Comparison of ENCODE assay signal across 8 mouse cellular contexts in the genomic region with DNA sequence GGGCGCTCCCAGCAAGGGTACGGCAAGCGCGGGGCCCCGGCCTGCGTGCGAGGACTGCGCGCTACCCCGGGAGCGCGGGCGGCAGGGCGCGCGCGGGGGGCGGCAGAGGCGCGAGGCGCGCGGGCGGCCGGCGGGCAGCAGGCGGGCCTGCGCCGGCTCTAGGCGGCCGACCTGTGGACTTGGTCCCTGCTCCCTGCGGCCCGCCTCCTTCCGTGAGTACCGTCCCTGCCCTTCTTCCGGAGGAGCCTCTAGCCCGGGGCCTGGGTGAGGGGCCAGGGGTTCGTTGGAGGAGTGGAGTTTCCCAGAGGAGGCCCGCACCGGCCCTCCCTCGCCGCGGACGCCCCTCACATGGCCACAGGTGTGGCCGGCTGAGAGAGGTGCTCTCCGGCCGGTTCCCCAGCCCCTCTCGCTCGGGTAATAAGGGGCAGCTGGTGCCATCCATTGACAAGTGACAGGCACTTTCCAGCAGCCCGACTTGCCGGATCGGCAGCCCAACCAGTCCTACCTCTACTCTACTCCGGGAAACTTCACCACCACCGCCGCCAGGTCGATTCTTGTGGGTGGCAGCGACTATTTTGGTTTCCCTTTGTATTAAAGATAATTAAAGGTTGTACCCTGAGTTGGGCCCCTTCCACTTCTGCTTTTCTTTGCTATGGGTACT. TPM values are rescaled to one million over a fixed set of nuclear protein-coding genes. Genes with fewer than 3 reads are reported as not detected.
DNase-seq lines count a peak whose midpoint lies in the region; ATAC-seq and TF ChIP-seq lines count a peak whose summit lies in the region.

No protein-coding gene starts in this region.

- no peaks in the 10 kb centered on the region for H3K4me1 ChIP-seq in ES-E14 (ENCODE audit: control insufficient read depth in 2 of 2, insufficient read depth in 2 of 2, low read length in 2 of 2, poor library complexity in 1 of 2)
- H3K4me1 ChIP-seq in forebrain, embryonic 13.5 days: peaks cover 11% of the 10 kb centered on the region
- no peaks in the 10 kb centered on the region; the same call in 1 of the 2 replicates for H3K4me1 ChIP-seq in lung, embryonic 16.5 days (replicated peaks; ENCODE audit: control insufficient read depth, insufficient read depth, low read length)

- DNase-seq in ES-E14 (ENCODE audit: low read depth, low spot score): peak; percentile 28
- DNase-seq in c-Kit-positive CD71-negative TER-119-negative erythroid progenitor cells, embryonic 14.5 days (ENCODE audit: low read depth): peak; percentile 35
- peak; percentile 65 for DNase-seq in heart, postnatal 4 days
- peak; percentile 22 for DNase-seq in layer of hippocampus, adult 9-11 months
- DNase-seq in ovary, postnatal 10 days (ENCODE audit: low spot score): peak; percentile 32
- DNase-seq in thymus, postnatal 25 days: peak; percentile 66

- H3K4me3 ChIP-seq in ES-E14 (ENCODE audit: insufficient read depth in 1 of 2, low read depth in 1 of 2, low read length in 2 of 2, poor library complexity in 1 of 2, severe bottlenecking in 1 of 2): peak overlapping the region; percentile 61 to 75
- peak overlapping the region; percentile 42 for H3K4me3 ChIP-seq in forebrain, embryonic 13.5 days
- H3K4me3 ChIP-seq in lung, embryonic 16.5 days (ENCODE audit: low read length): peak overlapping the region; percentile 48

- no peaks in the 10 kb centered on the region for H3K9me3 ChIP-seq in ES-E14 (ENCODE audit: control insufficient read depth, insufficient read depth, low read depth, low read length)
- H3K9me3 ChIP-seq in forebrain, embryonic 13.5 days (replicated peaks): no peaks in the 10 kb centered on the region
- H3K9me3 ChIP-seq in lung, embryonic 16.5 days (ENCODE audit: control insufficient read depth, low read length): no peaks in the 10 kb centered on the region

- peak overlapping the region; percentile 82 for H3K9ac ChIP-seq in ES-E14 (ENCODE audit: insufficient read depth, low read depth, low read length, poor library complexity, severe bottlenecking)
- peak overlapping the region; percentile 56 for H3K9ac ChIP-seq in forebrain, embryonic 13.5 days
- H3K9ac ChIP-seq in lung, embryonic 16.5 days (ENCODE audit: low read length): peak overlapping the region; percentile 58

- ATAC-seq in forebrain, embryonic 13.5 days: peak; percentile 34; the same call in 1 of the 2 replicates
- peak; percentile 52 for ATAC-seq in lung, embryonic 16.5 days (ENCODE audit: low read depth)

- peak overlapping the region; percentile 48 for H3K4me2 ChIP-seq in forebrain, embryonic 13.5 days
- peak overlapping the region; percentile 31 for H3K4me2 ChIP-seq in lung, embryonic 16.5 days (ENCODE audit: low read depth, low read length)

- H3K36me3 ChIP-seq in ES-E14 (ENCODE audit: control insufficient read depth, insufficient read depth, low read length, poor library complexity, severe bottlenecking): peaks cover 4% of the 10 kb centered on the region
- H3K36me3 ChIP-seq in forebrain, embryonic 13.5 days (ENCODE audit: poor library complexity, severe bottlenecking): peaks cover 24% of the 10 kb centered on the region
- H3K36me3 ChIP-seq in lung, embryonic 16.5 days (ENCODE audit: control insufficient read depth, insufficient read depth, low read length): peaks cover 5% of the 10 kb centered on the region; the same call in 1 of the 2 replicates

- peak overlapping the region; percentile 14; the same call in 1 of the 2 replicates for H3K27ac ChIP-seq in ES-E14 (ENCODE audit: insufficient read depth, low read depth, low read length, poor library complexity, severe bottlenecking)
- H3K27ac ChIP-seq in forebrain, embryonic 13.5 days: peak overlapping the region; percentile 0; the same call in 1 of the 2 replicates
- peak overlapping the region; percentile 4 for H3K27ac ChIP-seq in lung, embryonic 16.5 days (ENCODE audit: low read length)

- under 1% methylated on average over 47 of the region's 57 CpGs for whole genome bisulfite sequencing in forebrain, embryonic 13.5 days
- whole genome bisulfite sequencing in lung, embryonic 16.5 days: under 1% methylated on average over 24 of the region's 57 CpGs

- no peaks in the 10 kb centered on the region for H3K27me3 ChIP-seq in forebrain, embryonic 13.5 days
- no peaks in the 10 kb centered on the region for H3K27me3 ChIP-seq in lung, embryonic 16.5 days (ENCODE audit: control insufficient read depth, insufficient read depth, low read depth, low read length)

- in situ Hi-C loops in ES-E14 (cut with MboI; ENCODE audit: low sequenced_read_pairs in 2 of 2, unreplicated experiment in 2 of 2): no loop called here

TF ChIP-seq in ES-E14, 5 proteins besides CTCF, POLR2A, EP300 and RAD21:
- TF ChIP-seq ZC3H11A (IDR thresholded peaks at IDR 0.05; ENCODE audit: borderline replicate concordance, low read depth, low read length) (no peak), MAFK (IDR thresholded peaks at IDR 0.05; ENCODE audit: insufficient read depth, low read depth, low read length) (no peak), ZNF384 (IDR thresholded peaks at IDR 0.05; ENCODE audit: low read depth, low read length) (no peak), CHD2 (IDR thresholded peaks at IDR 0.05; ENCODE audit: low read depth, low read length) (no peak), HCFC1 (IDR thresholded peaks at IDR 0.05; ENCODE audit: borderline replicate concordance, insufficient read depth, low read length) (no peak)

RNA-seq across cellular contexts. Expression of a gene that starts 0.7 kb away (rescaled TPM):
- 41.9 and 42.3 TPM in 2 replicates for total RNA-seq in ES-E14 (2012; rRNA removed)
- polyA plus RNA-seq in forebrain, embryonic 13.5 days (2015; fragmentation: Nextera tagmentation; extraction: Ambion mirVana): 46.8 and 54.2 TPM in 2 replicates
- 10 to 100 TPM; 62.0 to 64.2 TPM for total RNA-seq in heart, postnatal 4 days (2021)
- polyA plus RNA-seq in lung, embryonic 16.5 days (2015; fragmentation: Nextera tagmentation; extraction: Ambion mirVana): 34.8 and 37.5 TPM in 2 replicates

RNA-seq across cellular contexts. Expression of a gene that starts 9.6 kb away (rescaled TPM):
- 18.5 and 25.5 TPM in 2 replicates for total RNA-seq in ES-E14 (2012; rRNA removed)
- polyA plus RNA-seq in forebrain, embryonic 13.5 days (2015; fragmentation: Nextera tagmentation; extraction: Ambion mirVana): 15.0 and 16.0 TPM in 2 replicates
- 10 to 100 TPM; 25.2 TPM for total RNA-seq in heart, postnatal 4 days (2021)
- polyA plus RNA-seq in lung, embryonic 16.5 days (2015; fragmentation: Nextera tagmentation; extraction: Ambion mirVana): 13.7 and 15.8 TPM in 2 replicates

Comparison
In these comparisons a context has a peak if more than half of its experiments do, and no peak if none do; other contexts are left out.
1. Peak in every context shown above with its lines: DNase-seq, ATAC-seq, H3K4me3 ChIP-seq and H3K27ac ChIP-seq.